ENCODE assay signal across 18 mouse cellular contexts in the genomic region with DNA sequence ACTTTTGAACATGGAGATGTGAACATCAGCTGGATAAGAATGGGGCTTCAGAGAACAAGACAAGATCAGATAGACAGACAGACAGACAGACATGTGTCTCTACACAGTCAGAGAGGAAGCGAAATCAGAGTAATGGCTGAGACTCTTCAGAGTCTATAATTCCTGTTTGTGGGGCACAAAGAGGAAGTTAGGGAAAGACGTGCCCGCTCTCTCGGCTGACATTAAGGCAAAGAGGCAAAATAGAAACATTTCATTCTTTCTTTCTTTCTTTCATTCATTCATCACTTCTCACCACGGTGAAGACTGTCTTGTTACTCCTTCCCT. TPM values are rescaled to one million over a fixed set of nuclear protein-coding genes. Genes with fewer than 3 reads are reported as not detected.
A peak's percentile ranks its signal among the peaks of the same experiment; 100 is the strongest.
DNase-seq lines count a peak whose midpoint lies in the region; TF ChIP-seq lines count a peak whose summit lies in the region.
"Had no signal": no experiment of that assay in that cellular context is flagged by ENCODE, and none has a peak within 500 bp of the region (broad histone marks: within the 10 kb centered on the region; RNA-seq: fewer than 3 reads in every experiment).

No protein-coding gene starts in this region.

- no peak for TF ChIP-seq EP300 in MEL (IDR thresholded peaks at IDR 0.05; ENCODE audit: low read depth in 1 of 2, low read length in 2 of 2)

- no peak for TF ChIP-seq POLR2A in MEL (IDR thresholded peaks at IDR 0.05; ENCODE audit: control insufficient read depth in 1 of 2, insufficient read depth in 1 of 2, low read depth in 1 of 2, low read length in 2 of 2, poor library complexity in 1 of 2)
- TF ChIP-seq POLR2A in cortical plate, adult 2 months (IDR thresholded peaks at IDR 0.05; ENCODE audit: extremely low read depth, insufficient read depth, low read length) = no peak

- H3K9me3 ChIP-seq in MEL (replicated peaks; ENCODE audit: insufficient read depth, low read length) = no peaks in the 10 kb centered on the region
- H3K9me3 ChIP-seq: heart, embryonic 15.5 days; hindbrain, embryonic 10.5 days; stomach, embryonic 15.5 days had no signal

- no peak overlapping the region for H3K27ac ChIP-seq in MEL (ENCODE audit: control insufficient read depth, low read depth, low read length)
- H3K27ac ChIP-seq in cortical plate, adult 2 months (ENCODE audit: insufficient read depth, low read length) = 0 out of 2 replicates have a peak overlapping the region, but pooled peaks have one; percentile 81
- H3K27ac ChIP-seq: heart, embryonic 15.5 days; hindbrain, embryonic 10.5 days; midbrain, embryonic 10.5 days; stomach, embryonic 15.5 days had no signal

- peak; percentile 37 for DNase-seq in lung, postnatal 36 days
- DNase-seq in lung, postnatal 10 days = no peak
- peak; percentile 38 for DNase-seq in MEL (ENCODE audit: low read depth, low spot score)
- DNase-seq in splenic B cell, adult 2 months (ENCODE audit: low read depth, low spot score) = peak; percentile 71
- no peak for DNase-seq in thymus, postnatal 0 days (ENCODE audit: low spot score)
- DNase-seq in kidney, postnatal 25 days = no peak
- DNase-seq: cerebellum, postnatal 36 days; kidney, adult 9 months; liver; lung, embryonic 14.5 days; right cerebral cortex, postnatal 25 days; thymus, adult 2 months had no signal

- peaks cover 8% of the 10 kb centered on the region for H3K79me2 ChIP-seq in MEL (ENCODE audit: control insufficient read depth, insufficient read depth, low read length, poor library complexity)

- no peak overlapping the region for H3K9ac ChIP-seq in MEL (ENCODE audit: control insufficient read depth, low read depth, low read length, poor library complexity, severe bottlenecking)
- H3K9ac ChIP-seq: heart, embryonic 15.5 days; lung, embryonic 14.5 days; stomach, embryonic 15.5 days had no signal

- H3K4me3 ChIP-seq in MEL (ENCODE audit: control insufficient read depth in 1 of 2, insufficient read depth in 1 of 2, low read depth in 2 of 2, low read length in 2 of 2) = no peak overlapping the region
- no peak overlapping the region for H3K4me3 ChIP-seq in cortical plate, adult 2 months (ENCODE audit: insufficient read depth, low read length)
- H3K4me3 ChIP-seq: erythroblast, embryonic 14.5 days; heart, embryonic 15.5 days; hindbrain, embryonic 10.5 days; midbrain, embryonic 10.5 days; stomach, embryonic 15.5 days had no signal

- no peak for TF ChIP-seq CTCF in MEL (IDR thresholded peaks at IDR 0.05 in 2 of 3, conservative IDR thresholded peaks at IDR 0.05 in 1 of 3; ENCODE audit: control insufficient read depth in 1 of 3, insufficient read depth in 1 of 3, low read depth in 2 of 3, low read length in 3 of 3, poor library complexity in 1 of 3, severe bottlenecking in 1 of 3)
- TF ChIP-seq CTCF in cortical plate, adult 2 months (IDR thresholded peaks at IDR 0.05; ENCODE audit: extremely low read depth, insufficient read depth, low read length) = no peak

- TF ChIP-seq RAD21 in MEL (IDR thresholded peaks at IDR 0.05; ENCODE audit: low read depth, low read length) = no peak

- peaks cover 0 to 7% of the 10 kb centered on the region in 2 experiments; a peak in 2 of 4 replicates for H3K36me3 ChIP-seq in MEL (ENCODE audit: control insufficient read depth in 1 of 2, insufficient read depth in 2 of 2, low read length in 2 of 2)
- no peaks in the 10 kb centered on the region for H3K36me3 ChIP-seq in splenic B cell, adult 2 months (ENCODE audit: control insufficient read depth, insufficient read depth, low read length, poor library complexity, severe bottlenecking)
- H3K36me3 ChIP-seq: heart, embryonic 15.5 days; stomach, embryonic 15.5 days had no signal

- H3K4me1 ChIP-seq in MEL (ENCODE audit: control insufficient read depth in 1 of 2, insufficient read depth in 2 of 2, low read length in 2 of 2) = peaks cover 0 to 2% of the 10 kb centered on the region in 2 experiments; a peak in 1 of 4 replicates
- H3K4me1 ChIP-seq in cortical plate, adult 2 months (ENCODE audit: control insufficient read depth, insufficient read depth, low read length) = peaks cover 1% of the 10 kb centered on the region; the same call in 1 of the 2 replicates

- H3K27me3 ChIP-seq in MEL (ENCODE audit: control insufficient read depth in 1 of 2, insufficient read depth in 2 of 2, low read length in 2 of 2) = no peaks in the 10 kb centered on the region
- no peaks in the 10 kb centered on the region for H3K27me3 ChIP-seq in splenic B cell, adult 2 months (ENCODE audit: control insufficient read depth, insufficient read depth, low read length, poor library complexity, severe bottlenecking)
- H3K27me3 ChIP-seq: heart, embryonic 15.5 days; stomach, embryonic 15.5 days had no signal

TF ChIP-seq in MEL, 35 proteins besides CTCF, POLR2A, EP300 and RAD21:
- no peak for TF ChIP-seq MAFK (IDR thresholded peaks at IDR 0.05; ENCODE audit: borderline replicate concordance, low read depth, low read length)
- TF ChIP-seq RCOR1 (IDR thresholded peaks at IDR 0.05; ENCODE audit: low read depth, low read length) = no peak
- TF ChIP-seq TAL1 (IDR thresholded peaks at IDR 0.05; ENCODE audit: low read length) = no peak
- no peak for TF ChIP-seq HCFC1 (IDR thresholded peaks at IDR 0.05; ENCODE audit: low read depth, low read length)
- no peak for TF ChIP-seq ZC3H11A (IDR thresholded peaks at IDR 0.05; ENCODE audit: low read depth, low read length)
- TF ChIP-seq MXI1 (IDR thresholded peaks at IDR 0.05; ENCODE audit: low read depth, low read length) = no peak
- TF ChIP-seq MEF2A (IDR thresholded peaks at IDR 0.05; ENCODE audit: extremely low read depth, insufficient replicate concordance, low read depth, low read length, poor library complexity, severe bottlenecking) = no peak

RNA-seq across cellular contexts. Expression of gene Adam17, which starts 4.4 kb away (rescaled TPM):
- 14.2 and 14.5 TPM in 2 replicates for total RNA-seq in MEL (2012; rRNA removed)
- polyA plus RNA-seq in MEL (2012; ENCODE audit: insufficient read depth in 1 of 2, insufficient read length in 2 of 2, low read depth in 1 of 2, low replicate concordance in 2 of 2, missing spikeins in 1 of 2) = 10 to 100 TPM in 1 of 2 experiments, not detected in 1; 12.9 TPM
- 15.2 and 16.3 TPM in 2 replicates for polyA plus RNA-seq in cortical plate, adult 2 months (2012; rRNA removed)
- polyA plus RNA-seq in thymus, postnatal 0 days (2015; fragmentation: Nextera tagmentation; extraction: Ambion mirVana) = 34.1 and 37.4 TPM in 2 replicates

RNA-seq across cellular contexts. Expression of gene Ywhaq, which starts 48.4 kb away (rescaled TPM):
- total RNA-seq in MEL (2012; rRNA removed) = 99.4 and 102 TPM in 2 replicates
- polyA plus RNA-seq in MEL (2012; ENCODE audit: insufficient read depth in 1 of 2, insufficient read length in 2 of 2, low read depth in 1 of 2, low replicate concordance in 2 of 2, missing spikeins in 1 of 2) = 10 to 100 TPM in 1 of 2 experiments, not detected in 1; 99.2 TPM
- 330 and 331 TPM in 2 replicates for polyA plus RNA-seq in cortical plate, adult 2 months (2012; rRNA removed)
- polyA plus RNA-seq in thymus, postnatal 0 days (2015; fragmentation: Nextera tagmentation; extraction: Ambion mirVana) = 361 and 392 TPM in 2 replicates

RNA-seq across cellular contexts. Expression of gene Iah1, which starts 52.9 kb away (rescaled TPM):
- total RNA-seq in MEL (2012; rRNA removed) = 14.2 and 18.7 TPM in 2 replicates
- polyA plus RNA-seq in MEL (2012; ENCODE audit: insufficient read depth in 1 of 2, insufficient read length in 2 of 2, low read depth in 1 of 2, low replicate concordance in 2 of 2, missing spikeins in 1 of 2) = 10 to 100 TPM in 1 of 2 experiments, not detected in 1; 15.4 TPM
- 24.3 and 26.3 TPM in 2 replicates for polyA plus RNA-seq in cortical plate, adult 2 months (2012; rRNA removed)
- 73.0 and 74.7 TPM in 2 replicates for polyA plus RNA-seq in thymus, postnatal 0 days (2015; fragmentation: Nextera tagmentation; extraction: Ambion mirVana)

Comparison
In these comparisons a context has a peak if more than half of its experiments do, and no peak if none do; other contexts are left out.
1. DNase-seq: peak in lung, postnatal 36 days (single experiment), MEL (single experiment) and splenic B cell, adult 2 months (single experiment); none in lung, postnatal 10 days (single experiment), thymus, postnatal 0 days (single experiment) and kidney, postnatal 25 days (0 of 2).